Mouse (Mus musculus): Measurements from ENCODE around the gene Myo15b.

DNA sequence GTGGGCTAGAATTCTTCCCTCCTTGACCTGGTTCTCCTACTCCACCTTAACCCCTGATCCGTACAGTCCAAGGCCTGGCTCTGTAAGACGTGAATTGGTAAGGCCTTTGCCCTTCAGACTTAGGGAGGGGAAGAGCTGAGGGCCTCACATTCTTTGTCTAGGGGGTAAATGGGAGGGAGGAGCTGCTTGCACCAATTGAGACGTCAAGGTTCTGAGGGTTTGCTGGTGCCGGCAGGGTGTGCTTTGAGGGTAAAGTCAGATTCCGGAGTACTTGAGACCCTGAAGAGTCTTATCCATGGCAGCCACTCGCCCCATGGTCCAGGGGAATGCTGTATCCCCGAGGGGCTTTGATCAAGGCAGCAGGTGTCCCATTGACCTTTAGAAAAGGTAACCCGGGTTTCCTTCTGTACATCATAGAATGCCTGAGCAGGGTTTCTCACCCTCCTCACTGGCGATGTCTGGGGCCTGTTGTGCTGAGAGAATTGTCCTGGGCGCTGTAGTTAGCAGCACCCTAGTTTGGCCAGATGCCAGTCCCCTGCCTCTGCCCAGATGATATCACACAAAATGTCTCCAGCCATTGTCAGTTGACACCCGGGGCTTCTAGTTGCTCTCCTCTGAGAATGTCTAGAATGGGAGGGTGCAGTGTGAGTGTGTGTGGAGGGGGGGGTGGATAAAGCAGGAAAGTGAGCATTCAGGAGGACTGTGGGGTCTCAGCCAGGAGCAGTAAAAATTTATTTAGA, 21.4 kb upstream of the Myo15b start:
- TF ChIP-seq CTCF (IDR thresholded peaks at IDR 0.05; ENCODE audit: borderline replicate concordance, insufficient read depth, low read depth, low read length) (no peak), POLR2A (IDR thresholded peaks at IDR 0.05; ENCODE audit: borderline replicate concordance, insufficient read depth, low read length) (no peak)
